Mouse (Mus musculus) spleen, postnatal 36 days (tissue): Measurements from ENCODE around the gene Timm17a.

Experiments used
- DNase-seq, 2 experiments: peaks; one replicate each; pipeline ENCODE4 v3.0.0; 2022; ENCODE audit warnings: low spot score in 2 of 2, mixed read lengths in 1 of 2

Gene Timm17a

DNA sequence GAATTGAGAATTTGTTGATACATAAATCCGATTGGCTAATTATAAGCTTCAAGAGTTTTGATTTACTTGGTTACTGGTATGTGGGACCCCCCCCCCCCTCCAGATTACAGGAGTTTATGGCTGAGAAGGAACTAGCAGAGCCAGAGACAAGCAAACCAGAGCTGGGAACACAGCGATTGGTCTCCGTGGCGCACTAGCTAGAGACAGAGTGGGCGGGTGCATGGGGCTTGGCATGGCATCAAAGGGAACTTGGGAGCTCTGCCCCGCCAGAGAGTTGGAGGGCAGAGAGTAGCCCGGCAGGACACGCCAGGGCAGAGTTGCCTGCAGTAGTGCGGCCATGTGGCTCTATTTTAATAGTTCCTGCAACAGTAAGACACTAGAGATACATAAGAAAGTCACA is 32.9 kb downstream of the Timm17a start:
- DNase-seq = no peak

DNA sequence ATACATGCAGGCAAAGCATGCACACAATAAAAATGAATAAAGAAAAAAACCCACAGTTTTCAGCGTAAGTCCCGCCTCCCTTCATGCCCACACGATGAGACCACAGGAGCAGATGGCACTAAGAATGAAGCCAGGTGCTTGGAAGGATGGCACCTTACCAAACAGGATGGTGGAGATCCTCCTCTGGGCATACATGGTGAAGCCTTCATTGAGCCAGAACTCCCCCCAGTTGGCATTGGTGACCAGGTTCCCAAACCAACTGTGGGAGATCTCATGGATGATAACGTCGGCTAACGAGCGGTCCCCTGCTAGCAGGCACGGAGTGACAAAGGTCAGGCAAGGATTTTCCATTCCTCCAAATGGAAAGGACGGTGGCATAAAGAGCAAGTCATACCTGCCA is 42.2 kb downstream of the Timm17a start:
- DNase-seq = no peak

- DNase-seq = no peak
Measured at GRCm38 (mm10) chr1:135267663-135268446, 45.7 kb downstream of the Timm17a start.

DNA sequence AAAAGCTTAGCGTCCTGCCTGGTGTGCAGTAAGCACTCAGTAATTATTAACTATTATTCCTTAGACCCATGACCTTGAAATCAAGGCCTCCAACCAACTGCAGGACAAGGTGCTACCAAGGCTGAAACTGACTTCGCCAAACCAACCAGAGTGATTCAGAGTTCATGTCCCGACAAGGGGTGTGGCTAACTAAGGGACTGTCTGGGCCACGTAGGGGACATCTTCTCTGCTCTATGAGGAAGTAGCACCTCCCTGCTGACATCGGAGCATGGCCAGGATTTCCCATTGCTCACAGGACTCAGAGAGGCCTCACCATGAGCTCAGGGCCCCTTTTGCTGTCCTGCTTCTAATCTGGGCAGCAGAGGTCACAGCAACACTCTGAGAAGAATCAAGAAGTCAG is 47.7 kb downstream of the Timm17a start:
- DNase-seq = no peak

DNA sequence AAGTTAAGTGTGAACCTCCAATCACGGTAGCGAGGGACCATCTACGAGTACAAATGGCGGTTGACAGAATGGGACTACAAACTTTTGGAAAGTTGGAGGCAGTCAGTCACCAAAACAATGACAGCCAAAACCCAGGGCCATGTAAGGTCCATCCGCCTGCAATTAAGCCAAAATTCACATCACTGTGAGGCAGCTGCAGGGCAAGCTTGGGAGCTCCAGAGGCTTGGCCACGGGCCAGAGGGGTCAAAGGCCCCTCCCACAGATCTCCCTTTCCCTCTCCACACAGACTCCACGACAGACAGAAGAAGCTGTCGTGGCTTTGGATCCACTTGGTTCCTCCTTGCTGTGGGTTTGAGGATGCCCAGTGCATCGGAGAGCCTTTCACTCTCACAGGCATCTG is 50.3 kb downstream of the Timm17a start:
- DNase-seq = no peak

- DNase-seq = no peak
Measured at GRCm38 (mm10) chr1:135262329-135262728, 51.2 kb downstream of the Timm17a start.

DNA sequence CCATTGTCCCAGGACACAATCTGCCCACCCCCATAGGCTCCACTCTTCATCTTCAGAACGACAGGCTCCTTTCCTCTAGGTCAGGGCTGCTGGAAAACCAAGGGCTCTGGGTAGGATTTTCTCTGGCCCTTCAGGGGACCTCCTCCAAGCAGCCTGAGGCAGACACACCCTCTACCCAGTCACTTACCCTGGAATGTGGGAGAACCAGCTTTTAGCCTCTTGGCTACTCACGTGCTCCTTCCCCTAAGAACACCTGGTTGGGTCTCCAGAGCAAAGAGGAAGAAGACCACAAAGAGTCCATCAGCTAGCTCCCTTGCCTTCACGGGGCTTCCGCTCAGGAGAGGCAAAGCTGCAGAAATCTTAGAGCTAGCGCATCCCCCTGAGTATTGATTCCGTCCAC is 52.6 kb downstream of the Timm17a start:
- no peak for DNase-seq

GRCm38 (mm10) chr1:135259128-135259436 is 54.5 kb downstream of the Timm17a start:
- DNase-seq = peak; percentile 46 to 61

- DNase-seq = no peak
Measured at GRCm38 (mm10) chr1:135258380-135259127, 55.0 kb downstream of the Timm17a start, which contains the start of gene Elf3. Gene Elf3 (minus strand): TSS chr1:135258568.

DNA sequence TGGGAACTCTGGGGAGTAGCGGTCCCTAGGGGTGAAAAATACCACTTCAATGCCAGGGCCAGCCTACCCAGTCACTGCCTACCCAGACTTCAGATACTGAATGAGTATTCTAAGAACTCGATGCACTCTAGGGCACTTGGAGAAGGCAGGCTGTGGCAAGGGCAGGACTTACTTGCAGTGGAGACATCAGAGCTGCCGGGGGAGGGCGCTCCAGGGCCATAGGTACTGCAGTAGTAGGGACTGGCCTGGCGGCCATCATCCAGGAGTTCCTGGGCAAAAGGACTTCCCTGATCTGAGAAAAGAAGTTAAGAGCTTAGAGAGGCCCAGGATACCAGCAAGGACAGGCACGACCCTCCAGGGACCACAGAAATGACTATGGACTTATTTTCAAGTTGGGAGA is 57.3 kb downstream of the Timm17a start:
- no peak for DNase-seq

DNA sequence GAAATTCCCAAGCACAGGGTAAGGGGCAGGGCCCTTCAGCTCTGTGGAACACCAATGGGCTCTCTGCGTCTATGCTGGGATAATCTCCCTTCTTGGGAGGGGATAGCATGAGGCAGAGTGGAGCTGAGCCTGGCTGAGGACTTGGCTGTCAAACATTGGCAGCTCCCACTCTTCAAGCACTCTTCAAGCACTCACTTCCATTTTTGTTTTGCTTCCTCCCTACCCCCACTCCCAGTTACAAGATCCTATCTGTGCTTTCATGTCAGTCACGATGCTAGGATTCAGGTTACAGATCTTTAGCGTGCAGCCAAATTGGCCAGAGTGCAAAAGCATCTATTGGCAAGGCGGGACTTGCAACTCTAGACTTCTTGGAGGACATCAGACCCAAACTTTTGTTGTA is 60.7 kb downstream of the Timm17a start:
- DNase-seq = no peak

DNA sequence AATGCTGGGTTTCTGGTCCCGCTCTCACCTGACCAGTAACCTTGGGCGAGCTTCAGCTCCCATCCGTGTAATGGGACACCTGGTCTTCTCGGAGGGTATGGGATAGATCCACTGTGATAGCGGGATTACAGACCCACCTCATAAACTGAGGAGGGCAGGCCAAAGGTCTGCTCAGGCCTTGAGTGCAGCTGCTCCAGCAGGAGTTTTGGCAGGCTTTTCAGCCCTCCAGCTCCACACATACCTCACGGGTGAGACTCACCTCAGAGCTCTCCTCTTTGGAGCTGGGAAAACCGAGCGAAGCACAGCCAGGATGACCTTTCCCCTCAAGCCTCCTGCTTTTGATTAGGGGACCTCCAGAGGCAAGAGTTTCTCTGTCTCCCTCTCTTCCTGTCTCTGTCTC is 62.2 kb downstream of the Timm17a start:
- DNase-seq = no peak

DNA sequence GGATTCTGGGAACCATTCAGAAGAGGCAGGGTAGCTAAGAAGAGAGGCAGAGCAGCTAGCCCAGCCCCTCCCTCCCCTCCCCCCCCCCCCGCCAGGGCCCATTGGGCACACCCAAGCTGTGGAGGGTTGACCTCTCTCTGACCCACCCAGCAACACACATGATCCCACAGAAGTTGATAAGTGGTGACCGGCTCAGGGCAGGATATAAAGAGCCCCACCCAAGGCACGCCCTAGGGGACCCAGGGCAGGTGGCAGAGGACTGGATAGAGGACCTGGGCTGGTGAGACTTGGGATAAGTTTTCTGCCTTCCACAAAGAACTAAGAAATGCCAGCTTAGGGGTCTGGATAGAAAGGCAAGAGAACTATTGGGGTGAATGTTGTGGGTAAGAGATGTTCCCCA is 62.9 kb downstream of the Timm17a start:
- peak; percentile 16 to 51 for DNase-seq

DNA sequence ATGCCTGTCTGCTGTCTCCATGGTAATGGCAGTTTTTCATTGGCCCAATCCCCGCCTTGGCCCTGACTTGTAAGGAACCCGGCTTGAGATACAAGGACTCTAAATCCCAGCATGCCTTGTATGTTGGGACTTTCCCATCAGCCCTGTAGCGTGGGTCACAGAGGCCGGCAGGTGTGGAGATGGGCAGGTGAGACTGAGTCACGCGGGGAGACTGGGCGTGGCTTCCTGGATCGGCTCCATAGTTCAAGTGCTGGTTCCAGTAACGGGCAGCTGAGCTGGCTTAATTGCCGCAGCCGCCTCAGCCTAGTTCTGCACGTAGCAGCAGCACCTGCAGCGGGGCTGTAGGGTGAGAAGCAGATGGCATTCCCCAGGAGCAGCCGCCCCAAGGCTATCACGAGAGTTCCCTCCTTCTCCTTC is 65.1 kb downstream of the Timm17a start:
- no peak for DNase-seq
